Mouse (Mus musculus): ENCODE measurements around the gene Klhdc4. TPM values are rescaled to one million over a fixed set of nuclear protein-coding genes. Genes with fewer than 3 reads are reported as not detected.

Gene Klhdc4
- polyA plus RNA-seq, 1 experiment from 2014 or later: 54.4 TPM

GRCm38 (mm10) chr8:121792159-121792558 lies 37.2 kb downstream of the Klhdc4 start:
- no peak for DNase-seq (ENCODE audit: low spot score)
- 82% methylated on average over 7 of the region's 7 CpGs for WGBS

GRCm38 (mm10) chr8:121788786-121789185 lies 40.6 kb downstream of the Klhdc4 start:
- Histone ChIP-seq H3K4me3 (no peak overlapping the region), H3K4me1 (peaks cover 73% of the 10 kb centered on the region), H3K36me3 (no peaks in the 10 kb centered on the region), H3K9me3 (no peaks in the 10 kb centered on the region), H3K27me3 (ENCODE audit: insufficient read depth, poor library complexity, severe bottlenecking) (no peaks in the 10 kb centered on the region), H3K27ac (0 out of 2 replicates have a peak overlapping the region, but pooled peaks have one; percentile 30)
- WGBS: 75% methylated on average over 8 of the region's 8 CpGs
- no peak for DNase-seq (ENCODE audit: low spot score)

More at GRCm38 (mm10) chr8:121792159-121792558, 37.2 kb downstream of the Klhdc4 start:
- Histone ChIP-seq H3K4me1 (peaks cover 58% of the 10 kb centered on the region), H3K27ac (peak overlapping the region; percentile 43), H3K27me3 (ENCODE audit: insufficient read depth, poor library complexity, severe bottlenecking) (no peaks in the 10 kb centered on the region), H3K36me3 (peaks cover 28% of the 10 kb centered on the region), H3K4me3 (no peak overlapping the region), H3K9me3 (no peaks in the 10 kb centered on the region)

- 29% methylated on average over 10 of the region's 10 CpGs for WGBS
- Histone ChIP-seq H3K4me3 (no peak overlapping the region; the same call in 1 of the 2 replicates), H3K27ac (peak overlapping the region; percentile 89)
These were observed 42.8 kb downstream of the Klhdc4 start for GRCm38 (mm10) chr8:121786542-121786941.

GRCm38 (mm10) chr8:121782493-121782892 lies 46.9 kb downstream of the Klhdc4 start:
- DNase-seq (ENCODE audit: low spot score): no peak
- Histone ChIP-seq H3K27ac (no peak overlapping the region), H3K36me3 (no peaks in the 10 kb centered on the region), H3K27me3 (ENCODE audit: insufficient read depth, poor library complexity, severe bottlenecking) (no peaks in the 10 kb centered on the region), H3K9me3 (no peaks in the 10 kb centered on the region), H3K4me3 (no peak overlapping the region), H3K4me1 (peaks cover 43% of the 10 kb centered on the region)
- 70% methylated on average over 5 of the region's 5 CpGs for WGBS

More at GRCm38 (mm10) chr8:121786542-121786941, 42.8 kb downstream of the Klhdc4 start:
- Histone ChIP-seq H3K4me1 (peaks cover 63% of the 10 kb centered on the region), H3K9me3 (no peaks in the 10 kb centered on the region), H3K36me3 (no peaks in the 10 kb centered on the region), H3K27me3 (ENCODE audit: insufficient read depth, poor library complexity, severe bottlenecking) (no peaks in the 10 kb centered on the region)
- peak; percentile 88 for DNase-seq (ENCODE audit: low spot score)

- WGBS: 85% methylated on average over 12 of the region's 12 CpGs
- H3K4me1 ChIP-seq: peaks cover 24% of the 10 kb centered on the region; the same call in 1 of the 2 replicates
- H3K4me3 ChIP-seq: no peak overlapping the region
- H3K27ac ChIP-seq: no peak overlapping the region
- peaks cover 22% of the 10 kb centered on the region for H3K27me3 ChIP-seq (ENCODE audit: insufficient read depth, poor library complexity, severe bottlenecking)
- no peak for DNase-seq (ENCODE audit: low spot score)
- no peaks in the 10 kb centered on the region for H3K36me3 ChIP-seq
- H3K9me3 ChIP-seq: no peaks in the 10 kb centered on the region
These were observed 55.5 kb downstream of the Klhdc4 start for GRCm38 (mm10) chr8:121773876-121774275.

GRCm38 (mm10) chr8:121770845-121771752 lies 58.3 kb downstream of the Klhdc4 start:
- H3K27ac ChIP-seq: no peak overlapping the region
- H3K27me3 ChIP-seq (ENCODE audit: insufficient read depth, poor library complexity, severe bottlenecking): peaks cover 22% of the 10 kb centered on the region
- no peaks in the 10 kb centered on the region for H3K36me3 ChIP-seq
- H3K4me3 ChIP-seq: no peak overlapping the region
- WGBS: 42% methylated on average over 19 of the region's 19 CpGs
- no peak for DNase-seq (ENCODE audit: low spot score)
- no peaks in the 10 kb centered on the region for H3K9me3 ChIP-seq
- H3K4me1 ChIP-seq: peaks cover 24% of the 10 kb centered on the region; the same call in 1 of the 2 replicates

- Histone ChIP-seq H3K9me3 (no peaks in the 10 kb centered on the region), H3K27ac (no peak overlapping the region), H3K4me3 (no peak overlapping the region), H3K4me1 (peaks cover 24% of the 10 kb centered on the region; the same call in 1 of the 2 replicates), H3K27me3 (ENCODE audit: insufficient read depth, poor library complexity, severe bottlenecking) (peaks cover 22% of the 10 kb centered on the region), H3K36me3 (no peaks in the 10 kb centered on the region)
- DNase-seq (ENCODE audit: low spot score): no peak
- WGBS: 90% methylated on average over 2 of the region's 2 CpGs
These were observed 59.7 kb downstream of the Klhdc4 start for GRCm38 (mm10) chr8:121769621-121770020.

GRCm38 (mm10) chr8:121769095-121769494 lies 60.3 kb downstream of the Klhdc4 start:
- Histone ChIP-seq H3K27ac (no peak overlapping the region), H3K9me3 (no peaks in the 10 kb centered on the region), H3K36me3 (no peaks in the 10 kb centered on the region), H3K4me3 (no peak overlapping the region), H3K27me3 (ENCODE audit: insufficient read depth, poor library complexity, severe bottlenecking) (peaks cover 22% of the 10 kb centered on the region), H3K4me1 (peaks cover 24% of the 10 kb centered on the region; the same call in 1 of the 2 replicates)
- 59% methylated on average over 3 of the region's 3 CpGs for WGBS
- DNase-seq (ENCODE audit: low spot score): no peak

GRCm38 (mm10) chr8:121765594-121766138 lies 63.7 kb downstream of the Klhdc4 start:
- Histone ChIP-seq H3K4me1 (peaks cover 11% of the 10 kb centered on the region), H3K36me3 (no peaks in the 10 kb centered on the region), H3K4me3 (no peak overlapping the region), H3K27me3 (ENCODE audit: insufficient read depth, poor library complexity, severe bottlenecking) (peaks cover 28% of the 10 kb centered on the region; the same call in 1 of the 2 replicates), H3K27ac (no peak overlapping the region), H3K9me3 (no peaks in the 10 kb centered on the region)
- 75% methylated on average over 7 of the region's 7 CpGs for WGBS
- no peak for DNase-seq (ENCODE audit: low spot score)

GRCm38 (mm10) chr8:121763700-121764013 lies 65.7 kb downstream of the Klhdc4 start:
- no peak for DNase-seq (ENCODE audit: low spot score)
- Histone ChIP-seq H3K27ac (no peak overlapping the region), H3K4me1 (peaks cover 5% of the 10 kb centered on the region; the same call in 1 of the 2 replicates), H3K4me3 (no peak overlapping the region), H3K9me3 (no peaks in the 10 kb centered on the region), H3K36me3 (no peaks in the 10 kb centered on the region), H3K27me3 (ENCODE audit: insufficient read depth, poor library complexity, severe bottlenecking) (peaks cover 22% of the 10 kb centered on the region; the same call in 1 of the 2 replicates)
- WGBS: 64% methylated on average over 9 of the region's 9 CpGs

GRCm38 (mm10) chr8:121762999-121763699 lies 66.2 kb downstream of the Klhdc4 start:
- Histone ChIP-seq H3K36me3 (no peaks in the 10 kb centered on the region), H3K9me3 (no peaks in the 10 kb centered on the region), H3K27ac (no peak overlapping the region), H3K27me3 (ENCODE audit: insufficient read depth, poor library complexity, severe bottlenecking) (peaks cover 22% of the 10 kb centered on the region; the same call in 1 of the 2 replicates), H3K4me3 (no peak overlapping the region), H3K4me1 (peaks cover 5% of the 10 kb centered on the region; the same call in 1 of the 2 replicates)
- WGBS: 45% methylated on average over 7 of the region's 7 CpGs
- no peak for DNase-seq (ENCODE audit: low spot score)

- peaks cover 5% of the 10 kb centered on the region; the same call in 1 of the 2 replicates for H3K4me1 ChIP-seq
- 23% methylated on average over 10 of the region's 10 CpGs for WGBS
These were observed 67.9 kb downstream of the Klhdc4 start for GRCm38 (mm10) chr8:121761480-121761879.

More at GRCm38 (mm10) chr8:121761480-121761879, 67.9 kb downstream of the Klhdc4 start:
- Histone ChIP-seq H3K9me3 (no peaks in the 10 kb centered on the region), H3K27ac (no peak overlapping the region), H3K27me3 (ENCODE audit: insufficient read depth, poor library complexity, severe bottlenecking) (peaks cover 22% of the 10 kb centered on the region; the same call in 1 of the 2 replicates), H3K36me3 (no peaks in the 10 kb centered on the region), H3K4me3 (no peak overlapping the region)
- DNase-seq (ENCODE audit: low spot score): peak; percentile 82

Data from heart, embryonic 10.5 days (tissue).